Mouse (Mus musculus): ENCODE results near the gene Dnajc28. TPM values are rescaled to one million over a fixed set of nuclear protein-coding genes. Genes with fewer than 3 reads are reported as not detected.

Dnajc28 gene
- polyA plus RNA-seq, 2 experiments: 0.71 to 1.8 TPM

DNA sequence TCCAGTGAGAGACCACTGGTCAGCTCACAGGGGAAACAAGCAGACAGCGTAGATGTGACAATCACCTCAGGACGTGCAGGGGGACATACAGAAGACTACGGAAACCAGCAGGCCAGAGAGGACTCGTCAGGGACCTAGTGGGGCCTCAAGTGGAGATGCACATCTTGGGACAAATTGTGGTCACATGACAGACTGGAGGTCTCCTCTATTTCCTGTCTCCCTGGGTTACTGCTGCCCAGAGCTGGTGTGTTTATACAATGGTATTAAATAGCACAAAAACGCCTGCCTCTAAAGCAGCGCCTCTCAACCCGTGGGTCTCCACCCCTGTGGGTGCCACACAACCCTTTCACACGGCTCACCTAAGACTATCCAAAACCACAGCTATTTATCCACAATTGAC lies 26.7 kb downstream of the Dnajc28 start:
- 49% methylated on average over 8 of the region's 8 CpGs for WGBS (ENCODE audit: insufficient replicate concordance)

GRCm38 (mm10) chr16:91588703-91589102 lies 30.1 kb downstream of the Dnajc28 start:
- H3K4me3 ChIP-seq (ENCODE audit: insufficient read depth in 1 of 2, low read depth in 2 of 2, low read length in 2 of 2): no peak overlapping the region
- no peak overlapping the region for H3K4me2 ChIP-seq (ENCODE audit: low read depth)
- TF ChIP-seq CTCF (IDR thresholded peaks at IDR 0.05; ENCODE audit: low read depth) (no peak), EP300 (IDR thresholded peaks at IDR 0.05; ENCODE audit: low read depth) (no peak)
- no peaks in the 10 kb centered on the region for H3K9me3 ChIP-seq (ENCODE audit: control insufficient read depth, low read length)
- no peaks in the 10 kb centered on the region for H3K27me3 ChIP-seq (ENCODE audit: control insufficient read depth, insufficient read depth, low read length)
- no peaks in the 10 kb centered on the region; a peak in 1 of 4 replicates for H3K4me1 ChIP-seq (replicated peaks; ENCODE audit: control insufficient read depth in 2 of 2, insufficient read depth in 2 of 2, low read length in 1 of 2)
- H3K9ac ChIP-seq (replicated peaks): no peak overlapping the region
- no peak overlapping the region for H3K27ac ChIP-seq
- 70% methylated on average over 3 of the region's 3 CpGs for WGBS (ENCODE audit: insufficient replicate concordance)
- DNase-seq (ENCODE audit: low read depth in 3 of 3, low spot score in 3 of 3): no peak
- no peaks in the 10 kb centered on the region for H3K36me3 ChIP-seq (replicated peaks; ENCODE audit: control insufficient read depth, insufficient read depth, low read depth)
- no peak for ATAC-seq (ENCODE audit: insufficient read depth)

More for the DNA sequence above, 26.7 kb downstream of the Dnajc28 start:
- Histone ChIP-seq H3K9me3 (ENCODE audit: control insufficient read depth, low read length) (no peaks in the 10 kb centered on the region), H3K36me3 (replicated peaks; ENCODE audit: control insufficient read depth, insufficient read depth, low read depth) (no peaks in the 10 kb centered on the region), H3K9ac (replicated peaks) (no peak overlapping the region), H3K4me2 (ENCODE audit: low read depth) (no peak overlapping the region), H3K27ac (no peak overlapping the region), H3K4me1 (replicated peaks; ENCODE audit: control insufficient read depth in 2 of 2, insufficient read depth in 2 of 2, low read length in 1 of 2) (peaks cover 8 to 10% of the 10 kb centered on the region in 2 experiments), H3K27me3 (ENCODE audit: control insufficient read depth, insufficient read depth, low read length) (no peaks in the 10 kb centered on the region; the same call in 1 of the 2 replicates), H3K4me3 (ENCODE audit: insufficient read depth in 1 of 2, low read depth in 2 of 2, low read length in 2 of 2) (no peak overlapping the region)
- DNase-seq (ENCODE audit: low read depth in 3 of 3, low spot score in 3 of 3) (no peak), ATAC-seq (ENCODE audit: insufficient read depth) (no peak)
- TF ChIP-seq EP300 (IDR thresholded peaks at IDR 0.05; ENCODE audit: low read depth): no peak

- Histone ChIP-seq H3K27ac (no peak overlapping the region), H3K9me3 (ENCODE audit: control insufficient read depth, low read length) (no peaks in the 10 kb centered on the region), H3K9ac (replicated peaks) (no peak overlapping the region), H3K27me3 (ENCODE audit: control insufficient read depth, insufficient read depth, low read length) (no peaks in the 10 kb centered on the region), H3K4me2 (ENCODE audit: low read depth) (no peak overlapping the region), H3K36me3 (replicated peaks; ENCODE audit: control insufficient read depth, insufficient read depth, low read depth) (no peaks in the 10 kb centered on the region), H3K4me3 (ENCODE audit: insufficient read depth in 1 of 2, low read depth in 2 of 2, low read length in 2 of 2) (no peak overlapping the region), H3K4me1 (replicated peaks; ENCODE audit: control insufficient read depth in 2 of 2, insufficient read depth in 2 of 2, low read length in 1 of 2) (no peaks in the 10 kb centered on the region; a peak in 1 of 4 replicates)
- WGBS (ENCODE audit: insufficient replicate concordance): 51% methylated on average over 6 of the region's 6 CpGs
- no peak for TF ChIP-seq EP300 (IDR thresholded peaks at IDR 0.05; ENCODE audit: low read depth)
- no peak for TF ChIP-seq CTCF (IDR thresholded peaks at IDR 0.05; ENCODE audit: low read depth)
- ATAC-seq (ENCODE audit: insufficient read depth) (no peak), DNase-seq (ENCODE audit: low read depth in 3 of 3, low spot score in 3 of 3) (no peak)
These were observed 30.9 kb downstream of the Dnajc28 start for GRCm38 (mm10) chr16:91587730-91588453.

GRCm38 (mm10) chr16:91586244-91586643 lies 32.6 kb downstream of the Dnajc28 start:
- no peaks in the 10 kb centered on the region for H3K36me3 ChIP-seq (replicated peaks; ENCODE audit: control insufficient read depth, insufficient read depth, low read depth)
- H3K9me3 ChIP-seq (ENCODE audit: control insufficient read depth, low read length): no peaks in the 10 kb centered on the region
- no peak for ATAC-seq (ENCODE audit: insufficient read depth)
- 71% methylated on average over 6 of the region's 6 CpGs for WGBS (ENCODE audit: insufficient replicate concordance)
- H3K9ac ChIP-seq (replicated peaks): no peak overlapping the region
- TF ChIP-seq EP300 (IDR thresholded peaks at IDR 0.05; ENCODE audit: low read depth) (no peak), CTCF (IDR thresholded peaks at IDR 0.05; ENCODE audit: low read depth) (no peak)
- H3K27me3 ChIP-seq (ENCODE audit: control insufficient read depth, insufficient read depth, low read length): no peaks in the 10 kb centered on the region
- DNase-seq (ENCODE audit: low read depth in 3 of 3, low spot score in 3 of 3): no peak
- H3K27ac ChIP-seq: no peak overlapping the region
- H3K4me1 ChIP-seq (replicated peaks; ENCODE audit: control insufficient read depth in 2 of 2, insufficient read depth in 2 of 2, low read length in 1 of 2): no peaks in the 10 kb centered on the region; a peak in 1 of 4 replicates
- H3K4me3 ChIP-seq (ENCODE audit: insufficient read depth in 1 of 2, low read depth in 2 of 2, low read length in 2 of 2): no peak overlapping the region
- H3K4me2 ChIP-seq (ENCODE audit: low read depth): no peak overlapping the region

DNA sequence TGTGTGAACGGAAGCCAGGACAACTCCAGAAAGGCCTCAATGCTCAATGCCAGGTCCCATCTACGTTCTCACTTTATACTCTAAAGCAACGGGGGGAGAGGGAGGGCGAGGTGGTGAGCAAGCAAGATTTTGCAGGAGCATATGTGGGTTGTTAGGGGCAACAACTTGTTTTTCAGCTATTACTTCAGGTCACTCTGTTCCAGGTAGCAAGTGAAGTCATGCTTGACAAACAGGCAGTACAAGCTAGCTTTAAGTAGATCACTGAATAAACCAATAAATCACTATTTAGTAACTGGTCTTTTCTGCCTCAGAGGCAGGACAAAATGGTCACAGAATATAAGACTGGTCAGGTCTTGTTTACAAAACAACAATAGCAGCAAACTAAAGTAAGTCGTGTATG lies 33.2 kb downstream of the Dnajc28 start:
- no peaks in the 10 kb centered on the region for H3K36me3 ChIP-seq (replicated peaks; ENCODE audit: control insufficient read depth, insufficient read depth, low read depth)
- H3K27me3 ChIP-seq (ENCODE audit: control insufficient read depth, insufficient read depth, low read length): no peaks in the 10 kb centered on the region
- ATAC-seq (ENCODE audit: insufficient read depth) (no peak), DNase-seq (ENCODE audit: low read depth in 3 of 3, low spot score in 3 of 3) (no peak)
- no peak overlapping the region for H3K4me2 ChIP-seq (ENCODE audit: low read depth)
- no peak overlapping the region for H3K9ac ChIP-seq (replicated peaks)
- H3K9me3 ChIP-seq (ENCODE audit: control insufficient read depth, low read length): no peaks in the 10 kb centered on the region
- H3K4me3 ChIP-seq (ENCODE audit: insufficient read depth in 1 of 2, low read depth in 2 of 2, low read length in 2 of 2): no peak overlapping the region
- no peak for TF ChIP-seq CTCF (IDR thresholded peaks at IDR 0.05; ENCODE audit: low read depth)
- no peak for TF ChIP-seq EP300 (IDR thresholded peaks at IDR 0.05; ENCODE audit: low read depth)
- H3K27ac ChIP-seq: no peak overlapping the region
- no peaks in the 10 kb centered on the region; a peak in 1 of 4 replicates for H3K4me1 ChIP-seq (replicated peaks; ENCODE audit: control insufficient read depth in 2 of 2, insufficient read depth in 2 of 2, low read length in 1 of 2)
- 70% methylated on average over 5 of the region's 5 CpGs for WGBS (ENCODE audit: insufficient replicate concordance)
